Mouse (Mus musculus): Measurements from ENCODE around the gene Tmem37.

Tmem37 gene

GRCm38 (mm10) chr1:120057674-120058430 is 16.0 kb downstream of the Tmem37 start:
- no peak for DNase-seq (ENCODE audit: low spot score in 2 of 2)

GRCm38 (mm10) chr1:120057044-120057443 is 16.8 kb downstream of the Tmem37 start:
- no peak for DNase-seq (ENCODE audit: low spot score in 2 of 2)

GRCm38 (mm10) chr1:120056236-120056635 is 17.6 kb downstream of the Tmem37 start:
- no peak for DNase-seq (ENCODE audit: low spot score in 2 of 2)

- peak in 1 of 2 experiments; percentile 10 for DNase-seq (ENCODE audit: low spot score in 2 of 2)
Observed at GRCm38 (mm10) chr1:120055475-120055874, 18.4 kb downstream of the Tmem37 start.

GRCm38 (mm10) chr1:120054997-120055396 is 18.9 kb downstream of the Tmem37 start:
- no peak for DNase-seq (ENCODE audit: low spot score in 2 of 2)

GRCm38 (mm10) chr1:120051070-120051469 is 22.8 kb downstream of the Tmem37 start:
- DNase-seq (ENCODE audit: low spot score in 2 of 2): no peak

- DNase-seq (ENCODE audit: low spot score in 2 of 2): no peak
Observed at GRCm38 (mm10) chr1:120047325-120047724, 26.5 kb downstream of the Tmem37 start.

- DNase-seq (ENCODE audit: low spot score in 2 of 2): no peak
Observed at GRCm38 (mm10) chr1:120044584-120044983, 29.3 kb downstream of the Tmem37 start.

GRCm38 (mm10) chr1:120042421-120042820 is 31.5 kb downstream of the Tmem37 start:
- no peak for DNase-seq (ENCODE audit: low spot score in 2 of 2)

- DNase-seq (ENCODE audit: low spot score in 2 of 2): no peak
Observed at GRCm38 (mm10) chr1:120038594-120038993, 35.3 kb downstream of the Tmem37 start.

GRCm38 (mm10) chr1:120037021-120037683 is 36.7 kb downstream of the Tmem37 start:
- no peak for DNase-seq (ENCODE audit: low spot score in 2 of 2)

GRCm38 (mm10) chr1:120035456-120036034 is 38.3 kb downstream of the Tmem37 start:
- DNase-seq (ENCODE audit: low spot score in 2 of 2): no peak

GRCm38 (mm10) chr1:120034793-120035192 is 39.1 kb downstream of the Tmem37 start:
- DNase-seq (ENCODE audit: low spot score in 2 of 2): no peak

GRCm38 (mm10) chr1:120033469-120033854 is 40.4 kb downstream of the Tmem37 start:
- DNase-seq (ENCODE audit: low spot score in 2 of 2): no peak

- DNase-seq (ENCODE audit: low spot score in 2 of 2): peak; percentile 15 to 49
Observed at GRCm38 (mm10) chr1:120032804-120033468, 40.9 kb downstream of the Tmem37 start.

GRCm38 (mm10) chr1:120030474-120030873 is 43.4 kb downstream of the Tmem37 start:
- DNase-seq (ENCODE audit: low spot score in 2 of 2): no peak

- no peak for DNase-seq (ENCODE audit: low spot score in 2 of 2)
Observed at GRCm38 (mm10) chr1:120027693-120028092, 46.2 kb downstream of the Tmem37 start.

GRCm38 (mm10) chr1:120025050-120025439 is 48.8 kb downstream of the Tmem37 start:
- no peak for DNase-seq (ENCODE audit: low spot score in 2 of 2)

GRCm38 (mm10) chr1:120024331-120025049 is 49.4 kb downstream of the Tmem37 start:
- DNase-seq (ENCODE audit: low spot score in 2 of 2): no peak

- no peak for DNase-seq (ENCODE audit: low spot score in 2 of 2)
Observed at GRCm38 (mm10) chr1:120021951-120022350, 51.9 kb downstream of the Tmem37 start.

- no peak for DNase-seq (ENCODE audit: low spot score in 2 of 2)
Observed at GRCm38 (mm10) chr1:120020322-120020897, 53.5 kb downstream of the Tmem37 start.
